Mouse (Mus musculus): Measurements from ENCODE around the gene Tcf23. TPM values are rescaled to one million over a fixed set of nuclear protein-coding genes. Genes with fewer than 3 reads are reported as not detected.

Tcf23 gene
- polyA plus RNA-seq, 2 experiments = 0.01 TPM; not detected in 1

DNA sequence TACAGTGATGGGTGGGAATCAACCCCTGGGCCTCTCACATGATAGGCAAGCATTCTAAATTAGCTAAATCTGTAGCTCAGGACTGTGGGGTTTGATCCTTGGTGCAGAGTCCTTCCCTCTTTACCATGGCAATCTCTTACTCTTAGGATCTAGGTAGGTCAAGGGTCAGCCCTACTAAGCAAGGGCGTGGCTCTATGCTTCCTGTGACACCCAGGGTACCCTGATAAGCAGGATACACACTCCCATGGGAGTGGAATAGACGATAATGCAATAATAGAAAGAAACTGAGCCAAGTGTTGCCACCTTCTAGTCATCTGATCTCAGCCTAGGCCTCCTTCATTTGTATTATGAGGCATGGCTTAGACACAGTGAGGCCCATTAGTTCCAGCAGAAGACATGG lies 978 bp downstream of the Tcf23 start:
- DNase-seq (ENCODE audit: low read depth in 3 of 3, low spot score in 3 of 3) (no peak), ATAC-seq (ENCODE audit: insufficient read depth) (peak; percentile 37; the same call in 1 of the 2 replicates)
- no peak for TF ChIP-seq EP300 (IDR thresholded peaks at IDR 0.05; ENCODE audit: low read depth)
- TF ChIP-seq CTCF (IDR thresholded peaks at IDR 0.05; ENCODE audit: low read depth) = no peak
- peaks cover 4 to 8% of the 10 kb centered on the region in 2 experiments for H3K4me1 ChIP-seq (replicated peaks; ENCODE audit: control insufficient read depth in 2 of 2, insufficient read depth in 2 of 2, low read length in 1 of 2)
- WGBS (ENCODE audit: insufficient replicate concordance) = 10% methylated on average over 2 of the region's 2 CpGs
- H3K9me3 ChIP-seq (ENCODE audit: control insufficient read depth, low read length) = no peaks in the 10 kb centered on the region
- H3K27ac ChIP-seq = no peak overlapping the region
- H3K9ac ChIP-seq (replicated peaks) = no peak overlapping the region
- H3K4me2 ChIP-seq (ENCODE audit: low read depth) = no peak overlapping the region
- no peak overlapping the region for H3K4me3 ChIP-seq (ENCODE audit: insufficient read depth in 1 of 2, low read depth in 2 of 2, low read length in 2 of 2)
- no peaks in the 10 kb centered on the region for H3K27me3 ChIP-seq (ENCODE audit: control insufficient read depth, insufficient read depth, low read length)
- H3K36me3 ChIP-seq (replicated peaks; ENCODE audit: control insufficient read depth, insufficient read depth, low read depth) = no peaks in the 10 kb centered on the region

DNA sequence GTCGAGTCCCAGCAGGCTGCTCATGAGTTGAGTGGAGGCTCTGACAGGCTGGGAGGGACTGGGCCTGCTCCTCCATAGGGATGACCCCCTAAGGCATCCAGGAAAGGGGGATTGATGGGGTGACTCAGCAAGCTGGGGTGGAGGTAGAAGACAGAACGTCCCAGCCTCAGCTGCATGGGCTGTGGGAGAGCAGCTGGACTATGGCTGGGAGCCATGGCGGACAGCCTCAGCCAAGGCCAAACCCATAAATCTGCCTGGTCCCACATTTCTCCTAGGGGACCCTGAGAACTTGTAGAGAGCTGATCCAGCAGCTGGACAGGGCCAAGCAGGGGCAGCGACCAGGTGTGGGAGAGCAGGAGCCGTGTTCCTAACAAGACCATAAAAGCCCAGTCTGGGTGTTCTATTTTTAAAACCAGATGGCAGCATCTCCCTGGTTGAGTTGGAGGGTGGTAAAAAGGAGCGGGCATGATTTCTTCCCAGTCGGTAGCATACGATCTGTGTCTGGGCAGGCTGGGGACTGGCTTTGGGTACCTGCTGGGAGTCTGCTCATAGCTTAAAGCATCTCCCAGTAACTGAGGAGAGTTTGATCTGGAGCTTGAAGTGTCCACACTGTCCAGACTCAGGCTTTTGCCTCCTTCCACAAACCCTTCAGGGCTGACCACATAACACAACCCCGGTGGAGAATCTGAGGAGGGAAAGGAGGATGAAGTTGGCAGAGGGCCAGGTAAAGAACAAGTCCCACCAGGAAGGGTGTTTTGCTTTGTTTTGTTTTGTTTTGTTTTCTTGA lies 6.6 kb downstream of the Tcf23 start:
- H3K4me1 ChIP-seq (replicated peaks; ENCODE audit: control insufficient read depth in 2 of 2, insufficient read depth in 2 of 2, low read length in 1 of 2) = no peaks in the 10 kb centered on the region

DNA sequence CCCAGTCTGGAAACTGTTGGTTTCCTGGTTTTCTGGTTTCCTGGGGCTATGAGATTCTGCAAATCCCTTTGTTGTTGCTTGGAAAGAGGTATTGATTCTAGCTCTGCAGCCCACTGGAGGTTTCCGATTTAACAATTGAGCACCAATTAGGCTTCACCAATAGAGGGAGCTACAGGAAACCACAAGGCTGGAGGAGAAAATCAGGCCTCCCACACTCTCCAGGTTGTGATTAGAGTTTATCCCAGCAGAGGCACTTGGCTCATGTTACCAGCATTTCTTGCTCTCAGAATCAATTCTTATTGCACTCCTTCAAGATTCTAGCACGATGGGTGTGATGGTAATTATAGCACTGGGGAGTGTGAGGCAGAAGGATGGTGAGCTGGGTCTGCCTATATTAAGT lies 13.9 kb downstream of the Tcf23 start:
- Histone ChIP-seq H3K27ac (no peak overlapping the region), H3K4me1 (replicated peaks; ENCODE audit: control insufficient read depth in 2 of 2, insufficient read depth in 2 of 2, low read length in 1 of 2) (no peaks in the 10 kb centered on the region), H3K9me3 (ENCODE audit: control insufficient read depth, low read length) (no peaks in the 10 kb centered on the region), H3K4me3 (ENCODE audit: insufficient read depth in 1 of 2, low read depth in 2 of 2, low read length in 2 of 2) (no peak overlapping the region), H3K27me3 (ENCODE audit: control insufficient read depth, insufficient read depth, low read length) (no peaks in the 10 kb centered on the region), H3K36me3 (replicated peaks; ENCODE audit: control insufficient read depth, insufficient read depth, low read depth) (no peaks in the 10 kb centered on the region), H3K4me2 (ENCODE audit: low read depth) (no peak overlapping the region), H3K9ac (replicated peaks) (no peak overlapping the region)
- ATAC-seq (ENCODE audit: insufficient read depth) (no peak), DNase-seq (ENCODE audit: low read depth in 3 of 3, low spot score in 3 of 3) (no peak)
- TF ChIP-seq CTCF (IDR thresholded peaks at IDR 0.05; ENCODE audit: low read depth) = peak; percentile 46
- TF ChIP-seq EP300 (IDR thresholded peaks at IDR 0.05; ENCODE audit: low read depth) = no peak
- WGBS (ENCODE audit: insufficient replicate concordance) = 26% methylated on average over 2 of the region's 2 CpGs

More for the DNA sequence above, 6.6 kb downstream of the Tcf23 start:
- Histone ChIP-seq H3K27me3 (ENCODE audit: control insufficient read depth, insufficient read depth, low read length) (no peaks in the 10 kb centered on the region), H3K27ac (no peak overlapping the region), H3K9me3 (ENCODE audit: control insufficient read depth, low read length) (no peaks in the 10 kb centered on the region), H3K9ac (replicated peaks) (no peak overlapping the region), H3K4me2 (ENCODE audit: low read depth) (no peak overlapping the region), H3K4me3 (ENCODE audit: insufficient read depth in 1 of 2, low read depth in 2 of 2, low read length in 2 of 2) (no peak overlapping the region), H3K36me3 (replicated peaks; ENCODE audit: control insufficient read depth, insufficient read depth, low read depth) (no peaks in the 10 kb centered on the region)
- no peak for TF ChIP-seq EP300 (IDR thresholded peaks at IDR 0.05; ENCODE audit: low read depth)
- DNase-seq (ENCODE audit: low read depth in 3 of 3, low spot score in 3 of 3) (no peak), ATAC-seq (ENCODE audit: insufficient read depth) (no peak)
- 58% methylated on average over 9 of the region's 9 CpGs for WGBS (ENCODE audit: insufficient replicate concordance)

DNA sequence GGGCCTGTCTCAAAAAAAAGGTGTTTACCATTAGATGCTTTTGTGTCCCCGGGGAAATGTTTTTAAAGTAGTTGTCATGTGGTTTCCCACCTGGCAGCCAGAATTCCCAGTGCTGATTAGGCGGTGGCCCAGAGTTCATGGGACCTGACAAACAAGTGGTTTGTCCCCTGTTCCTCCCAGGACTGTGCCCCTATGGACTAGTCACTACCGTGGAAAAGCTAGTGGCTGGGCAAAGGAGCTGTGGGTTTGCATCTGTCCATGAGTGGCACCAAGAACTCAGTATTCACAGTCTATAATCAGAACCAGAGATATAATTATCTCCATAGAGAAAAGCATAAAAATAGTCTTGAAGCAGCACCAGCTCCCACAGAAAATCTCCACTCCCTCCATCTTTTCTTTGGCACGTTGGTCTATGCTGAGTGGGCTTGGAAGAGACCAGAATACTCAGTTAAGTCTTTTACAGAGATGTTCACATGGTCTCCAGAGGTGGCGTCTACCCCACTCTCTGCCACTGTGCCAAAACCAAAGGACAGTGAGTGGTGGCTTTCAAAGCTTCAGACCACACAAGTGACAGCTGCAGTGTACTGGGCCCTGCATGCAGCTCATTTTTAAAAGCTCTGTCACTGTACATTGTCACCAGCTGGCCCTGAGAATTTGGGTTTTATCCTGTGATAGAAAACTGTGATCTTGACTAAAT lies 24.7 kb downstream of the Tcf23 start:
- TF ChIP-seq EP300 (IDR thresholded peaks at IDR 0.05; ENCODE audit: low read depth) = no peak
- no peak for TF ChIP-seq CTCF (IDR thresholded peaks at IDR 0.05; ENCODE audit: low read depth)
- H3K9me3 ChIP-seq (ENCODE audit: control insufficient read depth, low read length) = no peaks in the 10 kb centered on the region
- H3K9ac ChIP-seq (replicated peaks) = no peak overlapping the region
- WGBS (ENCODE audit: insufficient replicate concordance) = 47% methylated on average over 5 of the region's 5 CpGs
- no peak for ATAC-seq (ENCODE audit: insufficient read depth)
- H3K4me1 ChIP-seq (replicated peaks; ENCODE audit: control insufficient read depth in 2 of 2, insufficient read depth in 2 of 2, low read length in 1 of 2) = no peaks in the 10 kb centered on the region
- H3K27ac ChIP-seq = no peak overlapping the region
- no peak overlapping the region for H3K4me2 ChIP-seq (ENCODE audit: low read depth)
- DNase-seq (ENCODE audit: low read depth in 3 of 3, low spot score in 3 of 3) = no peak
- H3K36me3 ChIP-seq (replicated peaks; ENCODE audit: control insufficient read depth, insufficient read depth, low read depth) = no peaks in the 10 kb centered on the region
- H3K4me3 ChIP-seq (ENCODE audit: insufficient read depth in 1 of 2, low read depth in 2 of 2, low read length in 2 of 2) = no peak overlapping the region
- H3K27me3 ChIP-seq (ENCODE audit: control insufficient read depth, insufficient read depth, low read length) = no peaks in the 10 kb centered on the region

DNA sequence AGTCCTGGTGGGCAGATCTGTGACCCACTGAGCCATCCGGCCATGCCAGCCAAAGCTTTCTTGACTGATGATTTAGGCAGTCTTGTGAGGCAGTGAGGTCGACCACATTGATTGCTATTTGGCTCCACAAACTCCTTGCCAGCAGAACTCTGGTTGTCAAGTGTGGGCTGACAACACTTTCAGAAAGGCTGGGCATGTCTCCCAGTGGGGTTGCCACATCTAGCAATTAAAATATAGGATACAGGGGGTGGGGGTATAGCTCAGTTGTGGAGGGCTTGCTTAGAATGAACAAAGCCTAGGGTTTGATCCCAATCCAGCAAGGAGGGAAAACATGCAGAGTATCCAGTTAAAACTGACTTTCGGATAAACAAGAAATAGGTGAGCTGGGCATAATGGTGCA lies 25.6 kb downstream of the Tcf23 start:
- Histone ChIP-seq H3K4me1 (replicated peaks; ENCODE audit: control insufficient read depth in 2 of 2, insufficient read depth in 2 of 2, low read length in 1 of 2) (no peaks in the 10 kb centered on the region), H3K4me3 (ENCODE audit: insufficient read depth in 1 of 2, low read depth in 2 of 2, low read length in 2 of 2) (no peak overlapping the region), H3K27me3 (ENCODE audit: control insufficient read depth, insufficient read depth, low read length) (no peaks in the 10 kb centered on the region), H3K27ac (no peak overlapping the region), H3K9ac (replicated peaks) (no peak overlapping the region), H3K4me2 (ENCODE audit: low read depth) (no peak overlapping the region), H3K9me3 (ENCODE audit: control insufficient read depth, low read length) (no peaks in the 10 kb centered on the region), H3K36me3 (replicated peaks; ENCODE audit: control insufficient read depth, insufficient read depth, low read depth) (no peaks in the 10 kb centered on the region)
- WGBS (ENCODE audit: insufficient replicate concordance) = 48% methylated on average over 3 of the region's 3 CpGs
- ATAC-seq (ENCODE audit: insufficient read depth) (no peak), DNase-seq (ENCODE audit: low read depth in 3 of 3, low spot score in 3 of 3) (no peak)
- TF ChIP-seq CTCF (IDR thresholded peaks at IDR 0.05; ENCODE audit: low read depth) (no peak), EP300 (IDR thresholded peaks at IDR 0.05; ENCODE audit: low read depth) (no peak)

Measured in liver, embryonic 14.5 days (tissue).